Mouse (Mus musculus): ENCODE data around the gene Pigt.
A peak's percentile ranks its signal among the peaks of the same experiment; 100 is the strongest.

Pigt gene

DNA sequence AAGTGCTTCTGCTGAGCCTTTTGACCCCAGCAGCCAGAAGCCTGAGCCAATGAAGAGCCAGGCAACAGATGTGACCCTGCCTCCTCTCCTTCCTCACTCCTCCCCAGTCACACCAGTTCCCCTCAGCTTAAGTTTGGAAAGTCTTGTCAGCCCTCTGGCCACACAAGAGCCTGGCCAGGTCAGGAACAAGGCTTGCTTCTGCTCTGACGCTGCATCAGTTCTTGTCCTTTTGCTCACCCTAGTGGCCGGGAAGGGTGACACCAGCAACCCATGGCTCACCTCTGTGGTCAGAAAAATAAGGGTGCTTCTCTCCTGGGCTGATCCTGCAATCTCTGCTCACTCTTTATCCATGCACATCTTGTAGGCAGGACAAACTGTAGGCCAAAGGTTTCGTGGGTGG lies 23.5 kb downstream of the Pigt start:
- DNase-seq (ENCODE audit: low read depth, low spot score), result peak; percentile 61

DNA sequence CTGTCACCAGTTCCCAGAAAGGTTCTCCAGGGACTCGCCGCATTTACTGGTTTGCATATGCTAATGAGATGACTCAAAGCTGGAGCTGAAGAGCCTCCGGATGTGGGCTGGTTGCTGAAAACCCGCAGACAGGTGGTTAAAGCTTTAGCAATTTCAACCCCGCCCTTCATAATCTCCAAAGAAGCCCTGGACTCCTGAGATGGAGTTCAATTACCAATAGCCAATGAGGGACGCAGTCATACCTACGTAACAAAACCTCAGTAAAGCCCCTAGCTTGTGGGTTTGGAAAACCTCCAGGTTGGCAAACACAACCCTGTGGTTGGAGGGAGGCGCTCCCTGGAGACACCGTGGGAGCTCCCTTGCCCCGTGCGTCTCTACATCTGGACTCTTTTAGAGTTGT lies 24.5 kb downstream of the Pigt start:
- DNase-seq (ENCODE audit: low read depth, low spot score), result peak; percentile 94

DNA sequence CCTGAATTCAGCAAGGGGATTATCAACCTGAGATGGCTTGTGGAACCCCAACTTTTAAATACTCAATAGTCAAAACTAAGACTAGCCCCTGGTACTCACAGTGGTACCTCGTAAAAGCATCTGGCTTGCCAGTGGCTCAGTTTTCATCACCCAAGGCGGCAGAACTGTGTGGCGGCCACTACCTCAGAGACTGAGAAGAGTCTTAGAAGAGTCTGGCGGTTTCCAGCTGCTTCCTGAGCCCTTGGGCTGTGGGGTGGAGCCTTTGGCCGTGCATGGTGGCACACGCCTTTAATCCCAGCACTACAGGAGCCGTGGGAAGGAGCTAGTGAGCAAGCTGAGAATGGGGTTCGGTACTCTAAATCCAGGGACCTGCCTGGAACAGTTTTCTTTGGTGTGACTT lies 25.0 kb downstream of the Pigt start:
- no peak for DNase-seq (ENCODE audit: low read depth, low spot score)

DNA sequence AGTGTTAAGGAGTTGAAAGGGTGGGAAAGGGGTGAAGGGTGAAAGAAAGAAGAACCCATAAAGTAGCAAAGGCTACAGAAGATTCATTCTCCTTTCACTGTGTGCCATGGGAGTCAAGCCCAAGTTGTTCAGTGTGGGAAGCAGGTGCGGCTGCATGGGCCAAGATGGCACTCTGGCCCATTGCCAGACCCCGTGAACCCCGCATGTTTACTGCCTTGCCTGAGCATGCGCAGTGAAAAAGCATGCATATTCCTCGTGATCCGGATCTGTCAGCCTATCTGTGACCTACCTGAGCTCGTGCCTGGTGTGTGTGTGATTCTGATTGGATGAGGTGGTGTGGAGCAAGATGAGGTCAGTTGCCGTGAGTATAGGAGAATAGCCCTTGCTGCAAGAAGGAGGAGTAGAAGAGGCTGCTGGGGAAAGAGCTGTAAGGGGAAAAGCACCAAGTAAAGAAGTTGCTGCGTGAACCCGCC lies 26.0 kb downstream of the Pigt start:
- peak; percentile 67 for DNase-seq (ENCODE audit: low read depth, low spot score)

DNA sequence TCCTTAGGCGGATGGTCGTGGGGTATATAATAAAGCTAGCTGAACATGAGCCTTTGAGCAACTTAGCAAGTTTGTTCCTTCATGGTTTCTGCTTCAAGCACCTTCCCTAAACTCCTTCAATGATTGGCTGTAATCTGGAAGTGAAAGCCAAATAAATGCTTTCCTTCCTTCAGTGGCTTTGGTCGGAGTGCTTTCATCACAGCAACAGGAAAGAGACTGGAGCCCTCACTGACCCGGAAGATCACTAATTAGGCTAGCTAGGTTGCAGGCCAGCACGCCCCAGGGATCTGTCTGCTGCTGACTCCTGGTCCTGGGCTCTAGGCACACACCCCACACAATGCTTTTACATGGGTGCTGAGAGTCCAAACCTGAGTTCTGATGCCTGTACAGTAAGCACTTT lies 31.2 kb downstream of the Pigt start:
- no peak for DNase-seq (ENCODE audit: low read depth, low spot score)

DNA sequence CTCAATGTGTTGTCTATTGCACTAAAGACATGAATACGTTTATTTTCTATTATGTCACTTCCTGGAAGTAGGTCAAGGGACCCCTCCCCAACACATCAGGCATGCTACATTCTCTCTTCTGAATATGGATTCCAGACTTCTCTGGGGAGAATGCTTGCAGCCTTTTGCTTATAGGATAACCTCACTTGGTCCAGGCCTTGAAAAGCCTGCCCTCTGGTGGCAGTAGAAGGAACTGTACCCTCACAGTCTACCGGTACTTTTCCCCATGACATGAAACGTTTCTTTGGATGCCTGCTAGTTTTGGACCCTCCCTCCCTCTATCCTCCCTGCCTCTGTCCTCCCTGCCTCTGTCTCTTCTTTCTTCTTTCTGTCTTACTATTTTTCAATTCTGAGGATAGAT lies 33.8 kb downstream of the Pigt start:
- peak; percentile 77 for DNase-seq (ENCODE audit: low read depth, low spot score)

DNA sequence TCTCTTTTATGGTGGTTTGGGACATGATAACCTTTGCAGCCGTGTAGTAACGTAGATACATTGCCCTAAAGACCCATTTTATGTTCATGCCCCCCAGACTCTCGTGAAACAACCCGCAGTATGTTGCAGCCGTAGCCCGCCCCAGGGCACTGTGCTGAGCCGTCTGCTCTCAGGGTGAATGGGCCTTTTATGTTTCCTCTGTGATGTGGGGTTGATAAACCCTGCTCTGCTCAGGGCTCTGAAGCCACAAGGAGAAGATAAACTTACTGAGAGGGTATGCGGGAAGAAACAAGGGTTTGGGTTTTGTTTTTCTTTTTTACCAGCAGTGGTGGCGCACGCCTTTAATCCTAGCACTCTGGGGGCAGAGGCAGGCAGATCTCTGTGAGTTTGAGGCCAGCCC lies 37.0 kb downstream of the Pigt start:
- DNase-seq (ENCODE audit: low read depth, low spot score), result no peak

DNA sequence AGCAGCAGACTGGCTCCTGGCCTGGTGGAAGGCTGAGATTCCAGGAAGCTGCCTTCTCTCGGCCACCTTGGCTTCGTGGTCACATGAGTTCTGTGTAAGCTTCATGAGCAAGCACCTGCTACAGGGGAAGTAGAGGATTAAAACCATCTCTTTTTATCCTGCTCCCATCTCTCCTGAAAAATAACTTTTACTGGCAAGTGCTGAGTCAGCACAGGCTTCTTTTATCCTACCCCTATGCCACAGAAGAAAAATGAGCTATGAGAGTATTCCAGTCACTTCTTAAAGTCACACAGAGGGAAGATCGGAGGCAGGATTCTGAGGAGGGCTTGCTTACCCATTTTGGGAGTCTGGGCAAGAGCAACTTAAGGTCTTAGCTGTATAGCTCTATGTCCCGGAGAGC lies 39.7 kb downstream of the Pigt start:
- no peak for DNase-seq (ENCODE audit: low read depth, low spot score)

DNA sequence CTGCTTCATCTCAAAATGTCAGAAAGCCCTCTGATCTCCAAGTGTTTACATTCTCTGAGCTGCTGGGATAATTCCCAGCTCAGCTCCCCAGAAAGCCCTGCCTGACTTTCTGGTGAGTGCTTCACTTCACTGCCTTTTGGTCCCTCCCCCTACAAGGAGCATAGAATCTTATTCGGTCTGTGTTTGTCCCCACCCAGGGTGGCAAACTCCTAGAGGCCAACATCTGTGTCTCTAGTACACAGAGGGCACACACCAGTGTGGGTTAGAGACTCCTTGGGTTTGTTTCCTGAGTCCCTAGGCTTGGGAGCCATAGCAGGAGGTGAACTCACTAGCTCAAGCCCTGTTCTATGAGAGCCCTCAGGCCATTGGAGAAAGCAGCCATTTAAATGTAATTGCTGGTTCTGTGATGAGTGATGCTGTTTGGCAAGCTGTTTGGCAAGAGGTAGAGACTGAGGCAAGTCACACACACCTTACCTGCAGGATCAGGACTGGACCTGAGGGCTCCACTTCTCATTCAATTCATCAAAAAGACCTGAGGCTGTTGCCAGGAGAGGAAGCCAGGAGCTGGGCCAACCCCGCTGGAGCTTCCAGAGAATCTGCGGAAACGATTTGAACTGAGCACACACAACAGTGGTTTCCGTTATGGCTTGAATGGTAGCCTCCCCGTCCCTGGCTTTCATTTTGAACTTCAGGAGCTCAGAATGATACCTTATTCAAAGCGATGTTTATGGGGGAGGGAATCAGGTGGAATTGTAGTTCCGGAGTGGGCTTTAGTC lies 43.5 kb downstream of the Pigt start:
- DNase-seq (ENCODE audit: low read depth, low spot score), result no peak

DNA sequence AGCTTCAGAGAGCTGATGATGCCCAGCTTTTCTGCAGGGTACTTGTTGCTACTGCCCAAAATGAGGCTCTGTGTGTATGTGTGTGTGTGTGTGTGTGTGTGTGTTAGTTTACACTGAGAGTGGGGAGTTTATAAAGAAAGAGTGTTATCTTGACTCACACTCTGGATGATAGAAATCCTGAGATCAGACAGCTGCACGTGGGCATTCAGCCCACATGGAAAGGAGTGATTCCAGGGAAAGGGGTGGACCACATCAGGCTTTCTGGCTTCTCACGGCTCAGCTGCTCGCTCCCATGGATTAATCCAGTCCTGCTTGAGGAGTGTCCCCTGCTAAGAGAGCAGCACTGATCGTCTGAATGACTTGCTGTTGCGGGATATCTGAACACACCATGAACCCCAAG lies 44.8 kb downstream of the Pigt start:
- DNase-seq (ENCODE audit: low read depth, low spot score), result no peak

DNA sequence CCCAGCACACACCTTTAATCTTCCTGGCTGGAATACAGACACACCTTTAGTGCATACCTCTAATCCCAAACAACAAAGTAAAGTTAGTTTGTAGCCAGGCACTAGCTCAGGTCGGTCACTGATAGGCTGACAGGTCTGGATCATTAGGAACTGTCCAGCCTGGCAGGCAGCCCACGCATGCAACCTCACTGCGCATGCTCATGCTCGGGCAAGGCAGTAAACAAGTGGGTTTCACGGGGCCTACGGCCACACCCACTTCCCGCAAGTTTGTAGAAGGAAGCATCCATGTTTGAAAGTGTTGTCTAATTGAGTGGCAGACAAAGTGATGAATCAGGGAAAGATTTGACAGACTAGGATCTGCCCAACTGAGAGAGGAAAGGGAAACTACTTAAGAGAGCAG lies 45.3 kb downstream of the Pigt start:
- DNase-seq (ENCODE audit: low read depth, low spot score), result peak; percentile 57

DNA sequence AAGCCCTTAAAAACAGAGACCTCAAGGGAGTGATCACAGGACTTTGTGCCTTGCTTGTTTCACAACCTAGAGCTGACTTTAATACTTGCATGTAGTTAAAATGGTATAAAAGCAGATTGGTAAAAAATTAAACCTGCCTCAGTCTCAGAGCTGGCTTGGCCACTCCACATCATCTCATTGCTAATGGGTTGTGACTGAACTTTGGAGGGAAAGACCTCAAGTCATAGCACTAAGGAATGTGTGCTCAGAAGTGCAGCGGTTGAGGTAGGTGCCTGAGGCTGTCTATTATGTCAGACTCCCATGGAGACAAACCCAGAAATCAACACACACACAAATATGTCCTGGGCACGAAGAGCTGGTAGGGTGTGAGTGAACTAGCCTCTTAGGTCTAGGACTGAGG lies 46.4 kb downstream of the Pigt start:
- no peak for DNase-seq (ENCODE audit: low read depth, low spot score)

DNA sequence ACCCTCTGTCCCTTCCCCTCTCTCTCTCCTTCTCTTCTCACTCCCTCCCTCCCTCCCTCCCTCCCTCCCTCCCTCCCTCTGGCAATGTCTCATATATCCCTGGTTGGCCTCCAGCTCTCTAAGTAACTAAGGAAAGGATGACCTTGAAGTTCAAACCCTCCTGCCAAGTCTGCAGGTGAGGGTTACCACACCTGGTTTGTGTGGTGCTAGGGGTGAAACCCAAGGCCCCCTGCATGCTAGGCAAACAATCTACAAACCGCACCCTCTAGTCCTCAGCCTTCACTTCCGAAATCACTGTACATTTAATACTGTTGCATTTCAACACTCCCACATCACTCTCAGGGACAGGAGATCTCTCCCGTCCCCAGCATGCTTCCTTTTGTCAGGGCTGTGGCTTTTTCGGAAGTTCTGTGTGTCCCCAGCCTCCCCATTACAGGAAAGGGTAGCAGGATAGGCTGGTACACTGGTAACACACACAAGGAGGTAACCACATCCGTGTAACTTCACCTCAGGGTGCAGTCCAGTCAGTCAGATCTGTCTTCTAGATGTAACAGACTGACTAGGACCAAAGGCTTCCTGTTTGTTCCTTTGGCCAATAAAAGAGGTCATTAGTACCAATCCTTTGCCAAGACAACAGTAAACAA lies 47.3 kb downstream of the Pigt start:
- no peak for DNase-seq (ENCODE audit: low read depth, low spot score)

DNA sequence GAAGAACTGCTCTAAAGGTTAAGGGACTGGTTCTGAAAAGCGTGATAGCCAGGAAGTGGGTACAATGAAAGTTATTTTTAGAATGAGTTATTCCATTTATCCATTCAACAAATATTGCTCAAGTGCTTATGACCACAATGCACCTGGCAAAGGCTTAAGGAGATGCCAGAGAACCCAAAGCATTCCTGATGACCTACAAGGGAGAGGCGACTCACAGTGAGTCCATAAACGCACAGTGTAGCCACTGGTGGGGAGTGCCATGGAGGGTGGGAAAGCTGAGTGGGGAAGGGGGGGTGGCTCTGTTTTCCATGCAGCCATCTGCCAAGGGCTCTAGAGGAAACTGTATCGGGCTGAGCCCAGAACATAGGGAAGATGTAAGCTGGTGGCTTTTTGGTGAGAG lies 52.0 kb downstream of the Pigt start:
- DNase-seq (ENCODE audit: low read depth, low spot score), result no peak

DNA sequence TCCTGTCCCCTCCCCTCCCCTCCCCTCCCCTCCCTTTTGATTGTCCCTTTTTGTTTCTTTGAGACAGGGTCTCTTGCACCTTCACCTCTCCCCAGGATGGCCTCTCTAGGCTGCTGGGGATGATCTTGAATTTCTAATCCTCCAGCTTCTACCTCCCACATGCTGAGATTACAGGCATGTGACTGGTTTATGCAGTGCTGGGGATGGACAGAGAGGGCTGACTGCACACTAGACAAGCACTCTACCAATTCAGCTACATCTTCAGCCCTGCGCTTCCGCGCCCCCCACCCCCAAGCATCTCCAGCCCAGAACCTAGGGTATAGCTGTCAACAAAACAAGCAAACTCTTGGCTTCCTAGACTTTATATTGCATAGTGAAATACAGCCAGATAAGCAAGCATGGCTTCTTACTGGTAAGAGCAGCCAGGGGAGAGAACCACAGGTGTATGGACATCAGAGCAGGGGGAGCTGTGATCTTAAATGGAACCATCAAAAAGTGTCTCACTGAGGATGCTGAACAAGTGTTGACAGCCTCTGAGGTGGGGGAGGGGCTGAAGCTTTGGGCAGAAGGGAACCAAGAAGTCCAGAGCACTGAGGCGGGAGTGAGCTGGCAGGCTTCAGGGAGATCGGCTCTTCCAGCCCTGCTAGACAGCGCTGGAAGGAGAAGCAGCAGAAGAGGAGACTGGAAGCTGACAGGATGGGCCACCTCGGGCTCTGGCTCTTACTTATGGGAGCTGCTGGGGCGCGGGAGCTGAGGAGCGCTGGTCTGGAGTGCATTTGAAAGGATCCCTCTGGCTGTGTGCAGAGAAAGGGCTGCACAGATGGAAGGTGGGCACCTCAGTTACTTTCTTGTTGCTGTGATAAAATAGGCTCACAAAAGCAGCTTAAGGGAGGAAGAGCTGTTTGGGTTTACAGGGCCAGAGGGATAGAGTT lies 52.9 kb downstream of the Pigt start:
- no peak for DNase-seq (ENCODE audit: low read depth, low spot score)

DNA sequence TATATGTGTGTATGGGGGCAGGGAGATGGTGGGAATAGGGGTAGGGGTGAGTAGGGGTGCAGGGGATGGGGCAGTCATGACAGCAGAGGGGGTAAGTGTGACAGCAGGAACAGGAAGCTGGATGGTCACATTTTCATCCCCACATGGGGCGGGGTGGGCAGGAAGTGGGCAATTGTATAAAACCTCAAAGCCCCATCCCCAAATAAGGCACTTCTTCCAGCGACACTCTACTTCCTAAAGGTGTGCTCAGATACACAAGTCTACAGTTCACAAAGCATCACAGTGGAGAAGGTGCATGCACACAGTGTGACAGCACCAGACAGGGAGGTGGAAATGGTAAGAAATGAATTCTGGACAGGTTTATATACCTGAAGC lies 53.6 kb downstream of the Pigt start:
- no peak for DNase-seq (ENCODE audit: low read depth, low spot score)

DNA sequence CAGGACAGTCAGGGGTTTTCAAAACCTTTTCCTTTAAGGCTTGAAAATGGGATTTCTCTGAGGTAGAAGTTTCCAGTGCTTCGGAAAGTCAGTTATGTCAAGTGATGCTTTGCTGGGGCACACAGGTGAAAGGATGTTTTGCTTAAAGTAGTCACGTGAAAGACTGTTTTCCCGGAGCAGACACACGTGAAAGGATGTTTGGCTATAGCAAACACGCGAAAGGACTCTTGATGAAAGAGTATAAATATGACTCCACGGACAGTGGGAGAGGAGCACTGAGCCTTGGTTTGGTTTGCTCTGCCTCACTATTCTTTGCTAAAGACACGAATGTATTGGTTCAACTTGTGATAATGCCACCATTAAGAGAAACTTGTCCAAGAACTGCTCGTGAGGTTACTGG lies 54.2 kb downstream of the Pigt start:
- DNase-seq (ENCODE audit: low read depth, low spot score), result no peak

All from R1 (cell line).